Mouse (Mus musculus) right cerebral cortex, adult 2 months (tissue): ENCODE data around the gene Angel2.

Experiments used
- DNase-seq, 2 experiments: peaks; one replicate each; pipeline ENCODE4 v3.0.0; 2021 to 2022; ENCODE audit warnings: low spot score in 2 of 2

The Angel2 gene

GRCm38 (mm10) chr1:190979100-190979563 is 54.2 kb downstream of the Angel2 start, which contains the start of gene Vash2:
TSS of gene Vash2 (minus strand) at chr1:190979296.
- DNase-seq = peak; percentile 60 to 61

- no peak for DNase-seq
Observed at GRCm38 (mm10) chr1:190980470-190980869, 55.6 kb downstream of the Angel2 start.

GRCm38 (mm10) chr1:190981412-190981811 is 56.5 kb downstream of the Angel2 start:
- no peak for DNase-seq

GRCm38 (mm10) chr1:190989437-190990082 is 64.6 kb downstream of the Angel2 start:
- DNase-seq = no peak

- DNase-seq = peak in 1 of 2 experiments; percentile 43
Observed at GRCm38 (mm10) chr1:190995548-190995947, 70.6 kb downstream of the Angel2 start.

GRCm38 (mm10) chr1:190996346-190996877 is 71.5 kb downstream of the Angel2 start:
- no peak for DNase-seq
